Mouse (Mus musculus) ES-Bruce4 (cell line): Measurements from ENCODE around the gene Apba2. TPM values are rescaled to one million over a fixed set of nuclear protein-coding genes. Genes with fewer than 3 reads are reported as not detected.

Source experiments
- H3K27ac ChIP-seq: 2 replicates; pipeline ENCODE4 v1.5.1; 2012; ENCODE audit warnings: low read length, inconsistent platforms; ENCODE audit not compliant: insufficient read depth
- H3K27me3 ChIP-seq: 2 replicates; pipeline ENCODE4 v1.6.1; 2012; ENCODE audit warnings: mild to moderate bottlenecking, low read length, inconsistent platforms; ENCODE audit not compliant: control insufficient read depth, poor library complexity, insufficient read depth, severe bottlenecking
- H3K36me3 ChIP-seq: 2 replicates; pipeline ENCODE4 v1.6.1; 2012; ENCODE audit warnings: inconsistent platforms, mild to moderate bottlenecking, low read length, moderate library complexity; ENCODE audit not compliant: control insufficient read depth, poor library complexity, insufficient read depth, severe bottlenecking
- H3K4me1 ChIP-seq: one replicate; pipeline ENCODE4 v1.8.1; 2011; ENCODE audit warnings: low read length; ENCODE audit not compliant: control insufficient read depth, insufficient read depth
- H3K4me3 ChIP-seq: 2 replicates; pipeline ENCODE4 v1.5.1; 2011; ENCODE audit warnings: low read depth, mild to moderate bottlenecking, low read length
- H3K9ac ChIP-seq: 2 replicates; pipeline ENCODE4 v1.6.1; 2012; ENCODE audit warnings: low read depth, mild to moderate bottlenecking, inconsistent platforms; ENCODE audit not compliant: poor library complexity, severe bottlenecking
- H3K9me3 ChIP-seq: replicated peaks from 2 replicates; pipeline ENCODE4 v1.6.1; 2012; ENCODE audit warnings: mild to moderate bottlenecking, low read length, inconsistent platforms; ENCODE audit not compliant: control insufficient read depth, poor library complexity, insufficient read depth, severe bottlenecking
- CTCF ChIP-seq: IDR thresholded peaks from one replicate; pipeline ENCODE4 v1.8.1; 2011; ENCODE audit warnings: low read depth, low read length
- EP300 ChIP-seq: IDR thresholded peaks from 2 replicates; pipeline ENCODE4 v1.6.1; 2011; ENCODE audit warnings: low read depth, low read length; ENCODE audit not compliant: insufficient read depth
- POLR2A ChIP-seq: IDR thresholded peaks from one replicate; pipeline ENCODE4 v1.8.1; 2011; ENCODE audit warnings: low read length; ENCODE audit not compliant: insufficient read depth
- polyA plus RNA-seq: library from polyadenylated mRNA; stranded (reverse); fragments of >200 nt; gene quantifications from 2 replicates; pipeline ENCODE4 v1.2.4, GENCODE M21; 2011; ENCODE audit warnings: low read depth; ENCODE audit not compliant: missing spikeins, insufficient read depth, insufficient read length

Gene Apba2
- polyA plus RNA-seq, 1 experiment: 1.9 TPM

GRCm38 (mm10) chr7:64739131-64739530, 237.6 kb downstream of the Apba2 start:
- no peak overlapping the region for H3K4me3 ChIP-seq
- H3K9ac ChIP-seq: no peak overlapping the region
- no peaks in the 10 kb centered on the region for H3K27me3 ChIP-seq
- H3K27ac ChIP-seq: no peak overlapping the region
- H3K36me3 ChIP-seq: no peaks in the 10 kb centered on the region
- H3K4me1 ChIP-seq: peaks cover 3% of the 10 kb centered on the region
- TF ChIP-seq EP300 (0 out of 2 replicates have a peak, but pooled peaks have one; percentile 54), POLR2A (no peak)
- H3K9me3 ChIP-seq: no peaks in the 10 kb centered on the region

GRCm38 (mm10) chr7:64741333-64742307, 240.1 kb downstream of the Apba2 start:
- peaks cover 3% of the 10 kb centered on the region for H3K4me1 ChIP-seq
- no peak overlapping the region for H3K9ac ChIP-seq
- H3K27me3 ChIP-seq: no peaks in the 10 kb centered on the region
- H3K9me3 ChIP-seq: no peaks in the 10 kb centered on the region
- H3K4me3 ChIP-seq: no peak overlapping the region
- TF ChIP-seq EP300 (0 out of 2 replicates have a peak, but pooled peaks have one; percentile 42), CTCF (peak; percentile 94), POLR2A (no peak)
- H3K36me3 ChIP-seq: no peaks in the 10 kb centered on the region
- no peak overlapping the region for H3K27ac ChIP-seq

GRCm38 (mm10) chr7:64743610-64744009, 242.1 kb downstream of the Apba2 start:
- no peaks in the 10 kb centered on the region for H3K27me3 ChIP-seq
- no peaks in the 10 kb centered on the region for H3K36me3 ChIP-seq
- no peak overlapping the region for H3K9ac ChIP-seq
- H3K9me3 ChIP-seq: no peaks in the 10 kb centered on the region
- no peak overlapping the region for H3K27ac ChIP-seq
- no peak for TF ChIP-seq EP300
- TF ChIP-seq POLR2A: no peak
- TF ChIP-seq CTCF: no peak
- no peak overlapping the region for H3K4me3 ChIP-seq
- peaks cover 3% of the 10 kb centered on the region for H3K4me1 ChIP-seq

GRCm38 (mm10) chr7:64751465-64751864, 250.0 kb downstream of the Apba2 start:
- TF ChIP-seq CTCF (peak; percentile 96), EP300 (no peak), POLR2A (no peak)

GRCm38 (mm10) chr7:64752133-64752532, 250.6 kb downstream of the Apba2 start:
- TF ChIP-seq CTCF (no peak), EP300 (no peak), POLR2A (no peak)
- no peaks in the 10 kb centered on the region for H3K27me3 ChIP-seq
- no peaks in the 10 kb centered on the region for H3K36me3 ChIP-seq

More at GRCm38 (mm10) chr7:64751465-64751864, 250.0 kb downstream of the Apba2 start:
- Histone ChIP-seq H3K4me1 (no peaks in the 10 kb centered on the region), H3K27ac (no peak overlapping the region), H3K9me3 (no peaks in the 10 kb centered on the region), H3K36me3 (no peaks in the 10 kb centered on the region), H3K27me3 (no peaks in the 10 kb centered on the region), H3K4me3 (no peak overlapping the region), H3K9ac (no peak overlapping the region)

GRCm38 (mm10) chr7:64753678-64754077, 252.2 kb downstream of the Apba2 start:
- no peaks in the 10 kb centered on the region for H3K36me3 ChIP-seq
- no peak overlapping the region for H3K4me3 ChIP-seq
- H3K9ac ChIP-seq: no peak overlapping the region
- H3K27ac ChIP-seq: no peak overlapping the region
- no peak for TF ChIP-seq EP300
- no peak for TF ChIP-seq POLR2A
- no peak for TF ChIP-seq CTCF
- no peaks in the 10 kb centered on the region for H3K27me3 ChIP-seq
- H3K9me3 ChIP-seq: no peaks in the 10 kb centered on the region
- H3K4me1 ChIP-seq: no peaks in the 10 kb centered on the region

More at GRCm38 (mm10) chr7:64752133-64752532, 250.6 kb downstream of the Apba2 start:
- Histone ChIP-seq H3K4me1 (no peaks in the 10 kb centered on the region), H3K4me3 (no peak overlapping the region), H3K27ac (no peak overlapping the region), H3K9me3 (no peaks in the 10 kb centered on the region), H3K9ac (no peak overlapping the region)
